Mouse (Mus musculus): ENCODE results near the gene Rfc4.

DNA sequence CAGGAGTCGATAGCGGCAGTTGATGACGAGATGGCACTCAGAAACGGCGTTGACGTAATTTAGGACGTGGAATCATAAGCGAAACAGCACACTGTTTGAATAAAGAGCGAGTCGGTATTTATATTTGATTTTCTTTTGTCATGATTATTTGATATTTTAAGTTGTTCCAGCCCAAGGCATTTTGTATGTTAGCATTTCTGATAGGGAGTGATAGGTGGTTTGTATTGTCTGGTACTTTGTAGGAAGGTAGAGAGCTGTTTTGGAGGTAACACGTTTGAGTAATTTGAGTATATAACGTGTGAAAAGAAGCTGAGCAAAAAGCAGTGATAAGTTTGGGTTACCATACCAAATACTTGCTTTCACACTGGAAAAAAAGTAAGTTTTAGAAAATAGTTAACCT lies 15.2 kb downstream of the Rfc4 start:
- no peak for TF ChIP-seq CTCF (IDR thresholded peaks at IDR 0.05; ENCODE audit: low read depth, low read length)
- no peak for TF ChIP-seq POLR2A (IDR thresholded peaks at IDR 0.05; ENCODE audit: extremely low read depth, insufficient read depth, low read length)
